Mouse (Mus musculus): Measurements from ENCODE around the gene Mrpl42. TPM values are rescaled to one million over a fixed set of nuclear protein-coding genes. Genes with fewer than 3 reads are reported as not detected.

Mrpl42 gene
- polyA plus RNA-seq, 1 experiment from 2014 or later: 380 TPM

- WGBS: 68% methylated on average over 4 of the region's 4 CpGs
- peaks cover 7% of the 10 kb centered on the region; the same call in 1 of the 2 replicates for H3K4me1 ChIP-seq
- no peak overlapping the region for H3K27ac ChIP-seq (replicated peaks)
- no peaks in the 10 kb centered on the region for H3K36me3 ChIP-seq (replicated peaks)
- H3K9me3 ChIP-seq: no peaks in the 10 kb centered on the region
- H3K4me3 ChIP-seq: no peak overlapping the region
- DNase-seq (ENCODE audit: low spot score): no peak
- no peaks in the 10 kb centered on the region for H3K27me3 ChIP-seq (replicated peaks; ENCODE audit: low read depth, poor library complexity, severe bottlenecking)
Observed at GRCm38 (mm10) chr10:95468894-95469293, 32.8 kb downstream of the Mrpl42 start.

DNA sequence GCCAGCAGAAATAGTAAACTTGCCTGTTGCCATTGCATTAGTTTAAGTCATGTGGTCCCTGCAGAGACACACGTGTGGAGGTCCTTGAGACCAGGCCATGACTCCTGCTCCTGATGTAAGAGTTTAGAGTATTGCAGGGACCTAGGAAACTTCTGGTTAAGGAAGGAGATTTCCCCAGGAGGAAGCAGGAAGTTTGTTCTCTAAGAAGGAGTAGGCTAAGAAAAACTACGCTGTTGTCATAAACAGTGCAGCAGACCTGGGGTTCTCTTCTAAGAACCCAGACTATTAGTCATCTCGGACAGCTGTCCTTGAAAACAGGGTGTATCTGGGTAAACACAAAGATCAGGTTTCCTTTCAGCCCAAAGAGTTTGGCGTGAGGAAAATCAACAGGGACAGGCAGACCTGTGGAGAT is 36.2 kb downstream of the Mrpl42 start:
- Histone ChIP-seq H3K4me3 (no peak overlapping the region), H3K36me3 (replicated peaks) (no peaks in the 10 kb centered on the region), H3K4me1 (peaks cover 7% of the 10 kb centered on the region; the same call in 1 of the 2 replicates), H3K27ac (replicated peaks) (no peak overlapping the region), H3K27me3 (replicated peaks; ENCODE audit: low read depth, poor library complexity, severe bottlenecking) (no peaks in the 10 kb centered on the region), H3K9me3 (no peaks in the 10 kb centered on the region)
- 48% methylated on average over 4 of the region's 4 CpGs for WGBS
- no peak for DNase-seq (ENCODE audit: low spot score)

DNA sequence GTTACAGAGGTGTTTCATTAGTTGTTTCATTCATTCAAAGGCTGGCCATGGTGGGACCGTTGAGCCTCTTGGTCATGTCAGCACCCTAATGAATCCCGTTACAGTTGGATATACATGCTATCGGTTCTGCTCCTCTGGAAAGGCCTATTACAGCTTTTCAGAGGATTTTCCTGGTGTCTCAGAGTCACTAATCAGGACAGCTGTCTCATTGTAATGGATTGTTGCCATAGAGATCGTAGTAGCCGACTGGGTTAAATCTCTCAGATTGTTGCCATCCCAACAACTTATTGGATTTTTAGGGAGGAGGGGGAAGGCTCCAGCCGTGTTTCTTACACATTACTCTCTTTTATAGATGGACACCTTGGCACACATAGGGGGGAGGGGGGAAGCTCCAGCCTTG is 37.2 kb downstream of the Mrpl42 start:
- no peak overlapping the region for H3K4me3 ChIP-seq
- no peaks in the 10 kb centered on the region for H3K36me3 ChIP-seq (replicated peaks)
- no peak for DNase-seq (ENCODE audit: low spot score)
- H3K27me3 ChIP-seq (replicated peaks; ENCODE audit: low read depth, poor library complexity, severe bottlenecking): no peaks in the 10 kb centered on the region
- no peak overlapping the region for H3K27ac ChIP-seq (replicated peaks)
- 87% methylated on average over 6 of the region's 6 CpGs for WGBS
- H3K9me3 ChIP-seq: no peaks in the 10 kb centered on the region
- H3K4me1 ChIP-seq: peaks cover 7% of the 10 kb centered on the region; the same call in 1 of the 2 replicates

DNA sequence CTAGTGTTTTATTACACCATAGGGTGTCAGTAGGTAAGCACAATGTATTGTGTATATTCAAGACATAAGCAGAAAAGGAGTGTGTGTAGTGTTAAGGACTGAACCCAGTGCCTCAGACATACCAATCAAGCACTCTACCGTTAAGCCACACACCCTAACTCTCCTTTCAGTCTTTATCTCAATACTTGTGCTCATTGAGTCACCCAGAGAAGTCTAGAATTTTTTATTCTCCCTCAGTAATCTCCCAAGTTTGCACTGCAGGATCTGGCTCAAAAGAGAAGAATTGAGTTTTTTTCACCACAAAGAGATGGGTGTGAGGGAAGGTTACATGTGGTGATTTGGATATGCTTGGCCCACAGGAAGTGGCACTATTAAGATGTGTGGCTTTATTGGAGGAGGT is 39.5 kb downstream of the Mrpl42 start:
- H3K9me3 ChIP-seq: no peaks in the 10 kb centered on the region
- WGBS: 76% methylated on average over 1 of the region's 1 CpGs
- no peaks in the 10 kb centered on the region for H3K36me3 ChIP-seq (replicated peaks)
- H3K27ac ChIP-seq (replicated peaks): no peak overlapping the region
- DNase-seq (ENCODE audit: low spot score): no peak
- H3K4me3 ChIP-seq: no peak overlapping the region
- H3K27me3 ChIP-seq (replicated peaks; ENCODE audit: low read depth, poor library complexity, severe bottlenecking): no peaks in the 10 kb centered on the region
- peaks cover 7% of the 10 kb centered on the region; the same call in 1 of the 2 replicates for H3K4me1 ChIP-seq

- no peak overlapping the region for H3K4me3 ChIP-seq
- WGBS: 70% methylated on average over 4 of the region's 4 CpGs
Observed at GRCm38 (mm10) chr10:95461053-95461553, 40.6 kb downstream of the Mrpl42 start.

DNA sequence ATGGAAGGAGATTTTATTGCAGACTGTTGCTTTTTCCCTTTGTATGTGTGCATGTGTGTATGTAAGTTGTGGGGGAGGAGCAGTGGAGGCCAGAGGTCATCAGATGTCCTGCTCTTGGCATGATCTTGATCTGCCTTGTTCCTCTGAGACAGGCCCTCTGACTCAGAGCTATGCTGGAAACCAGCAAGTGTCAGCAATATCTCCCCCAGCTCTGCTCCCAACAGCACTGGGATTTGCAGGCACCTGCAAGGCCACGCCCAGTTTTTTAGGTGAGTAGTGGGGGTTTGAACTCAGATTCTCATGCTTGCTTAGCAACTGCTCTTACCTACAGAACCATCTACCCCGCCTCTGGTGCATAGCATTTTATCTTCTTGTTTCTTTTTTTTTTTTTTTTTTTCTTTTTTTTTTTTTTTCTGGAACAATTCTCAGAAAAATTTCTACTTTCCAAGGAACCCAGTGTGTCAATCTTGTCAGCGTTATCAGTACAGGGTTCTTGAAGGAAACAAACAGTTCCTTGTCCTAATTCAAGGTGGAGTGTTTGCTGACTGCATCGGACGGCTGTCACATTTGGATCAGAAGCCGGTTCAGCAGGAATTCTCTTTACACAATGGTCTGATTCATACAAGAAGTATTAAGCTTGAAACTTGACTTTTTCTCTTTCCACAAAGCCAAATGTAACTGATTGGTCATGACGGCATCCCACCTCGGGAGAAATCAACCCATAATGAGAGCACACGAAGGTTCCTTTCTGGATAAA is 43.5 kb downstream of the Mrpl42 start:
- DNase-seq (ENCODE audit: low spot score): no peak
- no peak overlapping the region for H3K27ac ChIP-seq (replicated peaks)
- no peaks in the 10 kb centered on the region for H3K4me1 ChIP-seq
- WGBS: 82% methylated on average over 9 of the region's 9 CpGs
- no peaks in the 10 kb centered on the region for H3K9me3 ChIP-seq
- H3K4me3 ChIP-seq: no peak overlapping the region
- H3K36me3 ChIP-seq (replicated peaks): no peaks in the 10 kb centered on the region
- H3K27me3 ChIP-seq (replicated peaks; ENCODE audit: low read depth, poor library complexity, severe bottlenecking): no peaks in the 10 kb centered on the region

More at GRCm38 (mm10) chr10:95461053-95461553, 40.6 kb downstream of the Mrpl42 start:
- Histone ChIP-seq H3K27ac (replicated peaks) (no peak overlapping the region), H3K4me1 (0 out of 2 replicates have a peak, but pooled peaks cover 3% of the 10 kb centered on the region), H3K9me3 (no peaks in the 10 kb centered on the region), H3K27me3 (replicated peaks; ENCODE audit: low read depth, poor library complexity, severe bottlenecking) (no peaks in the 10 kb centered on the region), H3K36me3 (replicated peaks) (no peaks in the 10 kb centered on the region)
- no peak for DNase-seq (ENCODE audit: low spot score)

DNA sequence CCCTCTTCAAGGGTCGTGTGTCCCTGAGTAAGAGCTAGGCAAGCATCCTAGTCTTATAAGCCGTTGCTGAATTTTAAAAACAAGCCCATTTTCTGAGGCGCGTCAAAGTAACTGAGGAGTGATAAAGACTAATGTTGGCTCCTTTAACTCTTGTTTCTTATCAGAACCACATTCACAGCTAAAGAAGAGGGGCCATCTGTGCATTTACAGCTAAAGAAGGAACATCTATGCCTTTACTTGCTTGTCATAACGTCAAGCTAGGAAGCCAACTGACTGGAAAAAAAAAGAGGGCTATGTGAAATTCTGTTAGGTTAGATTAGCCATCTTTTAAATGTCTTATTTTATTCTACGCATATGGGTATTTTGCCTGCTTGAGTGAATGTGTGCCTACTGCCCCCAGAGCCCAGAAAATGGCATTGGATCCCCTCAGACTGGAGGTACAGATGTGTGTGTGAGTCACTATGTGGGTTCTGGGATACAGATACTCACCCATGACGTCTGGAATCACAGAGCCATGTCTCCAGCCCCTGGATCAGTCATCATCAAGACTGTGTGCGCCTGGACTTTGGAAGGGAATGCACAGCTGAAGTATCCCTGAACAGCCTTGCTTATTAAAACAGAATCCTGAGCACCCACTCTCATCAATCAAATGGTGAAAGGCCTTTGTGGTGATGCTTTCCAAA is 44.2 kb downstream of the Mrpl42 start:
- Histone ChIP-seq H3K27ac (replicated peaks) (no peak overlapping the region), H3K36me3 (replicated peaks) (no peaks in the 10 kb centered on the region), H3K9me3 (no peaks in the 10 kb centered on the region), H3K4me3 (no peak overlapping the region), H3K4me1 (no peaks in the 10 kb centered on the region), H3K27me3 (replicated peaks; ENCODE audit: low read depth, poor library complexity, severe bottlenecking) (no peaks in the 10 kb centered on the region)
- DNase-seq (ENCODE audit: low spot score): no peak
- WGBS: 88% methylated on average over 8 of the region's 8 CpGs

DNA sequence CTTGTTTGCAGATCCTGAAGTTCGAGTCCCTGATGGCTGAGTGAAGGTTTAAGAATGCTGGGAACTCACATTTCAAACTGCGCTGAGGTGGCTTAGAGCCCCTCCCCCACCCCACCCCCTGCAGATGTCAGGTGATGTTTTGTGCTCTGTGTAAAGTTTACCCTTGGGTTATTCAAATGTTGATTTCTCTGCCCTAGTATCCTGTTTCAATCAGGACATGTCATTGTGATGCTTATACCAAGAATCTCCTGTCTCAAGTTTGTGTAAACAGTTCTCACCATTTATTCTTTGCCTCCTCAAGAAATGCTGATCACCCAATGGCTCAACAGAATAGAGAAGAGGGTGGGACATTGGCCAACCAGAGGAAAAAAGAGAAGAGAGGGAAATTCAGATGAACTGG is 45.6 kb downstream of the Mrpl42 start:
- Histone ChIP-seq H3K4me3 (no peak overlapping the region), H3K27ac (replicated peaks) (no peak overlapping the region), H3K27me3 (replicated peaks; ENCODE audit: low read depth, poor library complexity, severe bottlenecking) (no peaks in the 10 kb centered on the region), H3K9me3 (no peaks in the 10 kb centered on the region), H3K36me3 (replicated peaks) (no peaks in the 10 kb centered on the region), H3K4me1 (no peaks in the 10 kb centered on the region)
- WGBS: 65% methylated on average over 2 of the region's 2 CpGs
- DNase-seq (ENCODE audit: low spot score): no peak

- Histone ChIP-seq H3K27ac (replicated peaks) (no peak overlapping the region), H3K9me3 (no peaks in the 10 kb centered on the region), H3K27me3 (replicated peaks; ENCODE audit: low read depth, poor library complexity, severe bottlenecking) (no peaks in the 10 kb centered on the region), H3K4me1 (no peaks in the 10 kb centered on the region), H3K4me3 (no peak overlapping the region), H3K36me3 (replicated peaks) (no peaks in the 10 kb centered on the region)
- WGBS: 89% methylated on average over 5 of the region's 5 CpGs
- DNase-seq (ENCODE audit: low spot score): no peak
Observed at GRCm38 (mm10) chr10:95453282-95453681, 48.5 kb downstream of the Mrpl42 start.

GRCm38 (mm10) chr10:95449033-95449432 is 52.7 kb downstream of the Mrpl42 start:
- DNase-seq (ENCODE audit: low spot score): no peak
- Histone ChIP-seq H3K4me1 (no peaks in the 10 kb centered on the region), H3K4me3 (no peak overlapping the region), H3K36me3 (replicated peaks) (no peaks in the 10 kb centered on the region), H3K27ac (replicated peaks) (no peak overlapping the region), H3K27me3 (replicated peaks; ENCODE audit: low read depth, poor library complexity, severe bottlenecking) (no peaks in the 10 kb centered on the region), H3K9me3 (no peaks in the 10 kb centered on the region)
- WGBS: 93% methylated on average over 6 of the region's 6 CpGs

DNA sequence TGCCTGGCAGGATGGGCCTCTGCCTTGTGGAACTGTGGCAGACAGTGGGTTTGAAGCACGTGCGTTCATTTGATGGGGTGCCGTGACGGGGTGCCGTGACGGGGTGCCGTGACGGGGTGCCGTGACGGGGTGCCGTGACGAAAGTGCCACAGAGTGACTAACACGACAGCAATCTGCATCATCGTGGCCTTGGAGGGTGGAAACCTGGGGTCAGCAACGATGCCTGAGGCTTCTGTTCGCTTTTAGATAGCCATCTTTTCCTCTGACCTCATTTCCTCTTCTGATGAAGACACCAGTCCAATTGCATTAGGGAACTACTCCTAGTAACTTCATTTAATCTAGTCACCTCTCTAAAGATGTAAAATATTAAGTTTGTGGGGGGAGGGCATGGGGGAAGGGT is 53.8 kb downstream of the Mrpl42 start:
- Histone ChIP-seq H3K27me3 (replicated peaks; ENCODE audit: low read depth, poor library complexity, severe bottlenecking) (no peaks in the 10 kb centered on the region), H3K4me1 (no peaks in the 10 kb centered on the region), H3K27ac (replicated peaks) (no peak overlapping the region), H3K4me3 (no peak overlapping the region), H3K9me3 (no peaks in the 10 kb centered on the region), H3K36me3 (replicated peaks) (no peaks in the 10 kb centered on the region)
- DNase-seq (ENCODE audit: low spot score): no peak
- 97% methylated on average over 16 of the region's 16 CpGs for WGBS

- Histone ChIP-seq H3K27me3 (replicated peaks; ENCODE audit: low read depth, poor library complexity, severe bottlenecking) (no peaks in the 10 kb centered on the region), H3K9me3 (no peaks in the 10 kb centered on the region), H3K27ac (replicated peaks) (no peak overlapping the region), H3K4me3 (no peak overlapping the region), H3K4me1 (no peaks in the 10 kb centered on the region), H3K36me3 (replicated peaks) (no peaks in the 10 kb centered on the region)
- WGBS: 88% methylated on average over 18 of the region's 18 CpGs
- no peak for DNase-seq (ENCODE audit: low spot score)
Observed at GRCm38 (mm10) chr10:95445104-95446056, 56.4 kb downstream of the Mrpl42 start.

All from embryonic facial prominence, embryonic 10.5 days (tissue).